Mouse (Mus musculus) layer of hippocampus, postnatal 10 days (tissue): ENCODE measurements around the gene Mark2. TPM values are rescaled to one million over a fixed set of nuclear protein-coding genes. Genes with fewer than 3 reads are reported as not detected.

ENCODE experiments used
- total RNA-seq, 2 experiments: library from RNA; stranded (reverse); gene quantifications; 2 replicates each; pipeline ENCODE4 v1.2.3; 2021

Mark2 gene
- total RNA-seq, 2 experiments from 2014 or later = 102 to 110 TPM

Other genes with a start within 250 kb of the Mark2 start
- 10 to 100 TPM; 27.9 to 28.4 TPM for gene Flrt1, start 236.1 kb downstream of the Mark2 start, total RNA-seq
- 100 to 1,000 TPM; 202 to 240 TPM for gene Otub1, start 135.5 kb downstream of the Mark2 start, total RNA-seq
- 100 to 1,000 TPM; 688 to 834 TPM for gene Cox8a, start 124.2 kb downstream of the Mark2 start, total RNA-seq
- 10 to 100 TPM; 36.3 to 45.6 TPM for gene Naa40, start 100.7 kb downstream of the Mark2 start, total RNA-seq
- 10 to 100 TPM; 22.7 to 24.1 TPM for gene Rcor2, start 74.5 kb downstream of the Mark2 start, total RNA-seq
- gene Spindoc, start 41.1 kb upstream of the Mark2 start, total RNA-seq = 10 to 100 TPM; 39.0 to 45.6 TPM
- gene 2700081O15Rik, start 75.8 kb upstream of the Mark2 start, total RNA-seq = 10 to 100 TPM; 70.8 to 72.1 TPM
- 100 to 1,000 TPM; 769 to 828 TPM for gene Rtn3, start 141.4 kb upstream of the Mark2 start, total RNA-seq
- gene Atl3, start 152.2 kb upstream of the Mark2 start, total RNA-seq = 10 to 100 TPM; 21.8 to 22.4 TPM
- 10 to 100 TPM; 10.1 to 13.5 TPM for gene Pla2g16, start 215.6 kb upstream of the Mark2 start, total RNA-seq